Mouse (Mus musculus) hindbrain, postnatal 0 days (tissue): ENCODE results near the gene Vmn1r28. TPM values are rescaled to one million over a fixed set of nuclear protein-coding genes. Genes with fewer than 3 reads are reported as not detected.
"Not testable (repeated sequence)": the region's sequence is repeated elsewhere in the genome, so short reads cannot be mapped to it uniquely, and the experiment has no call there.

Source experiments
- ATAC-seq: fragments of 200-750 bp; cut with Nextera tagmentation; 2 replicates; pipeline ENCODE4 v1.8.0; 2017; ENCODE audit warnings: mild to moderate bottlenecking, moderate TSS enrichment, moderate library complexity
- DNase-seq: peaks from one replicate; pipeline ENCODE4 v3.0.0-alpha.2; 2015; ENCODE audit warnings: low spot score
- H3K27ac ChIP-seq: fragments of 300-500 bp; sonication (generic); 2 replicates; pipeline ENCODE4 v1.5.1; 2014; ENCODE audit warnings: mild to moderate bottlenecking
- H3K27me3 ChIP-seq: fragments of 300-500 bp; sonication (generic); 2 replicates; pipeline ENCODE4 v1.6.1; 2014; ENCODE audit warnings: low read length, mixed read lengths; ENCODE audit not compliant: insufficient read depth
- H3K36me3 ChIP-seq: fragments of 300-500 bp; sonication (generic); 2 replicates; pipeline ENCODE4 v1.6.1; 2014; ENCODE audit warnings: low read length, mixed read lengths; ENCODE audit not compliant: insufficient read depth
- H3K4me1 ChIP-seq: fragments of 300-500 bp; sonication (generic); 2 replicates; pipeline ENCODE4 v1.6.1; 2014; ENCODE audit warnings: antibody characterized with exemption, low read length, mixed read lengths; ENCODE audit not compliant: insufficient read depth
- H3K4me2 ChIP-seq: fragments of 300-500 bp; sonication (generic); 2 replicates; pipeline ENCODE4 v1.6.1; 2014; ENCODE audit warnings: low read depth, mild to moderate bottlenecking, low read length, moderate library complexity, mixed read lengths
- H3K4me3 ChIP-seq: fragments of 300-500 bp; sonication (generic); 2 replicates; pipeline ENCODE4 v1.5.1; 2014; ENCODE audit warnings: low read length
- H3K9ac ChIP-seq: fragments of 300-500 bp; sonication (generic); replicated peaks from 2 replicates; pipeline ENCODE4 v1.6.1; 2014; ENCODE audit warnings: mild to moderate bottlenecking, low read length, moderate library complexity, mixed read lengths
- H3K9me3 ChIP-seq: fragments of 300-500 bp; sonication (generic); 2 replicates; pipeline ENCODE4 v1.6.1; 2016; ENCODE audit warnings: low read length, mixed read lengths
- CTCF ChIP-seq: IDR thresholded peaks from 2 replicates; pipeline ENCODE4 v1.5.1; 2016; ENCODE audit warnings: antibody characterized with exemption, control low read depth, low read depth
- WGBS: fragments of 180-500 bp; shearing (Covaris S2); extraction: QIAGEN DNeasy Blood & Tissue Kit; methylation state at CpG from one replicate; pipeline ENCODE4 v1.1.7; 2014; 5-methylcytosine and 5-hydroxymethylcytosine counted together
- polyA plus RNA-seq: library from polyadenylated mRNA; unstranded; fragments of >200 nt; fragmentation: Nextera tagmentation; extraction: Ambion mirVana; gene quantifications from 2 replicates; pipeline ENCODE4 v1.2.1, GENCODE M21; 2015
- total RNA-seq: library from RNA; depleted of rRNA; stranded (reverse); fragments of >200 nt; gene quantifications from 2 replicates; pipeline ENCODE4 v1.2.3, GENCODE M21; 2014; rRNA removed

The Vmn1r28 gene
- total RNA-seq (not detected in 2 replicates), polyA plus RNA-seq (not detected in 2 replicates)

GRCm38 (mm10) chr6:58261737-58262136, at the start of gene Vmn1r28:
TSS of gene Vmn1r28 (plus strand) at chr6:58262037.
- Histone ChIP-seq H3K4me3 (no peak within 1 kb of the TSS), H3K27ac (no peak within 1 kb of the TSS), H3K36me3 (no peaks in the 10 kb centered on the region), H3K9me3 (no peaks in the 10 kb centered on the region), H3K4me1 (no peaks in the 10 kb centered on the region), H3K27me3 (no peaks in the 10 kb centered on the region), H3K4me2 (no peak within 1 kb of the TSS), H3K9ac (no peak within 1 kb of the TSS)
- no peak for TF ChIP-seq CTCF
- no peak for DNase-seq
- ATAC-seq: no peak
- WGBS: 90% methylated on average over 1 of the region's 1 CpGs

GRCm38 (mm10) chr6:58216119-58216518, 45.7 kb upstream of the Vmn1r28 start:
- no peak overlapping the region for H3K4me2 ChIP-seq
- 76% methylated on average over 2 of the region's 2 CpGs for WGBS
- H3K9me3 ChIP-seq: no peaks in the 10 kb centered on the region
- no peak overlapping the region for H3K4me3 ChIP-seq
- peak; percentile 31 for DNase-seq
- no peaks in the 10 kb centered on the region for H3K4me1 ChIP-seq
- no peaks in the 10 kb centered on the region for H3K36me3 ChIP-seq
- ATAC-seq: no peak
- H3K27ac ChIP-seq: no peak overlapping the region
- TF ChIP-seq CTCF: no peak; the same call in 1 of the 2 replicates
- no peak overlapping the region for H3K9ac ChIP-seq
- H3K27me3 ChIP-seq: no peaks in the 10 kb centered on the region

GRCm38 (mm10) chr6:58218721-58219120, 43.1 kb upstream of the Vmn1r28 start, which contains the start of gene Vmn1r27:
TSS of gene Vmn1r27 (minus strand) at chr6:58218821.
- TF ChIP-seq CTCF: no peak
- no peak within 1 kb of the TSS for H3K9ac ChIP-seq
- H3K4me1 ChIP-seq: no peaks in the 10 kb centered on the region
- ATAC-seq (no peak), DNase-seq (no peak)
- H3K9me3 ChIP-seq: no peaks in the 10 kb centered on the region
- H3K36me3 ChIP-seq: no peaks in the 10 kb centered on the region
- H3K4me2 ChIP-seq: no peak within 1 kb of the TSS
- H3K27me3 ChIP-seq: no peaks in the 10 kb centered on the region
- H3K4me3 ChIP-seq: no peak within 1 kb of the TSS
- 82% methylated on average over 2 of the region's 2 CpGs for WGBS
- no peak within 1 kb of the TSS for H3K27ac ChIP-seq

- H3K4me3 ChIP-seq, H3K9me3 ChIP-seq, H3K9ac ChIP-seq, H3K4me1 ChIP-seq, H3K36me3 ChIP-seq, H3K27me3 ChIP-seq, ATAC-seq, H3K27ac ChIP-seq, H3K4me2 ChIP-seq, DNase-seq: not testable (repeated sequence)
- WGBS: 96% methylated on average over 1 of the region's 1 CpGs
Observed at GRCm38 (mm10) chr6:58279661-58280060, 17.8 kb downstream of the Vmn1r28 start.

GRCm38 (mm10) chr6:58292201-58292600, 30.4 kb downstream of the Vmn1r28 start:
- Histone ChIP-seq H3K27me3 (no peaks in the 10 kb centered on the region), H3K4me1 (no peaks in the 10 kb centered on the region), H3K27ac (no peak overlapping the region), H3K9me3 (no peaks in the 10 kb centered on the region), H3K36me3 (no peaks in the 10 kb centered on the region), H3K4me2 (no peak overlapping the region), H3K9ac (no peak overlapping the region), H3K4me3 (no peak overlapping the region)
- TF ChIP-seq CTCF: no peak
- ATAC-seq (no peak), DNase-seq (no peak)
- WGBS: 64% methylated on average over 2 of the region's 2 CpGs

GRCm38 (mm10) chr6:58298511-58298910, 36.7 kb downstream of the Vmn1r28 start:
- H3K9me3 ChIP-seq, H3K36me3 ChIP-seq, H3K27ac ChIP-seq, H3K4me2 ChIP-seq, H3K27me3 ChIP-seq, H3K4me1 ChIP-seq, ATAC-seq, H3K9ac ChIP-seq, H3K4me3 ChIP-seq, DNase-seq: not testable (repeated sequence)
- WGBS: 82% methylated on average over 19 of the region's 19 CpGs

- Histone ChIP-seq H3K36me3 (no peaks in the 10 kb centered on the region), H3K4me1 (no peaks in the 10 kb centered on the region), H3K4me2 (no peak within 1 kb of the TSS), H3K4me3 (no peak within 1 kb of the TSS), H3K9ac (no peak within 1 kb of the TSS), H3K27ac (no peak within 1 kb of the TSS), H3K9me3 (no peaks in the 10 kb centered on the region), H3K27me3 (no peaks in the 10 kb centered on the region)
- no peak for DNase-seq
- no peak for TF ChIP-seq CTCF
- ATAC-seq: no peak
Observed at GRCm38 (mm10) chr6:58301249-58301648, 39.4 kb downstream of the Vmn1r28 start, which contains the start of gene Vmn1r29. TSS of gene Vmn1r29 (plus strand) at chr6:58301549.

Other genes starting within 250 kb of the Vmn1r28 start
- gene Vmn1r26, start 246.9 kb upstream of the Vmn1r28 start, total RNA-seq: not detected in 2 replicates
- not detected in 2 replicates for gene Vmn1r26, start 246.9 kb upstream of the Vmn1r28 start, polyA plus RNA-seq
- gene Vmn1r27, start 43.2 kb upstream of the Vmn1r28 start, total RNA-seq: not detected in 2 replicates
- gene Vmn1r27, start 43.2 kb upstream of the Vmn1r28 start, polyA plus RNA-seq: not detected in 2 replicates
- not detected in 2 replicates for gene Vmn1r29, start 39.5 kb downstream of the Vmn1r28 start, total RNA-seq
- not detected in 2 replicates for gene Vmn1r29, start 39.5 kb downstream of the Vmn1r28 start, polyA plus RNA-seq
- gene Vmn1r30, start 181.3 kb downstream of the Vmn1r28 start, total RNA-seq: not detected in 2 replicates
- not detected in 2 replicates for gene Vmn1r30, start 181.3 kb downstream of the Vmn1r28 start, polyA plus RNA-seq
- gene Vmn1r31, start 213.3 kb downstream of the Vmn1r28 start, total RNA-seq: not detected in 2 replicates
- gene Vmn1r31, start 213.3 kb downstream of the Vmn1r28 start, polyA plus RNA-seq: not detected in 2 replicates